Mouse (Mus musculus): Measurements from ENCODE around the gene Syt12. TPM values are rescaled to one million over a fixed set of nuclear protein-coding genes. Genes with fewer than 3 reads are reported as not detected.
A peak's percentile ranks its signal among the peaks of the same experiment; 100 is the strongest.

Syt12 gene
- polyA plus RNA-seq, 1 experiment from 2014 or later: 0.19 TPM

GRCm38 (mm10) chr19:4446661-4447420 lies 30.4 kb downstream of the Syt12 start:
- 76% methylated on average over 8 of the region's 8 CpGs for WGBS (ENCODE audit: insufficient replicate concordance)
- no peaks in the 10 kb centered on the region for H3K27me3 ChIP-seq (ENCODE audit: insufficient read depth, low read length)
- no peak for ATAC-seq

DNA sequence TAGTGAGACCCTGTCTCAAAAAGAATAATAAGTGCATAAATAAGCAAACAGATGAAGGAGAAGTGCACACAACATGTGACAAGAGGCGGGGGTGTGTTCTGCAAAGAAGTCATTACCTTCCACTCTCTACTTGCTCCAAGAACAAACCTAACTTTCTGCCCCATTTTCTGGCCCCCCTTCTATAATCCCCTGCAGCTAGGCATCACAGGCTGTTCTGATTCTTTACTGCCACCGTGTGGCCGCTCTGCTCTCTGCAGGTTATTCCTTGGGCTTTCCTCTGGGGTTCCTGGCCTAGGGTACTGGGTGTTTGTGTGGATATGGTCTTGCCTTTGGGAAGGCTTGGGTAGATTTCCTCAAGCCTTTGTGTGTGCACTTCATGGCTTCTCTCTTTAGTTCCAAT lies 34.8 kb downstream of the Syt12 start:
- no peak overlapping the region for H3K9ac ChIP-seq (replicated peaks)
- H3K27me3 ChIP-seq (ENCODE audit: insufficient read depth, low read length): peaks cover 16% of the 10 kb centered on the region
- no peaks in the 10 kb centered on the region for H3K9me3 ChIP-seq (ENCODE audit: low read length)
- no peaks in the 10 kb centered on the region for H3K36me3 ChIP-seq (replicated peaks; ENCODE audit: insufficient read depth, low read length)
- peak overlapping the region; percentile 89 for H3K27ac ChIP-seq (ENCODE audit: low read depth)
- H3K4me2 ChIP-seq (ENCODE audit: low read depth, low read length): no peak overlapping the region
- ATAC-seq: no peak
- H3K4me1 ChIP-seq (ENCODE audit: insufficient read depth): peaks cover 18% of the 10 kb centered on the region
- no peak for TF ChIP-seq EP300 (IDR thresholded peaks at IDR 0.05; ENCODE audit: low read depth)
- peak; percentile 86 for TF ChIP-seq CTCF (IDR thresholded peaks at IDR 0.05; ENCODE audit: low read depth)
- no peak overlapping the region for H3K4me3 ChIP-seq (ENCODE audit: low read depth, low read length)
- peak; percentile 80 for DNase-seq
- 11% methylated on average over 3 of the region's 3 CpGs for WGBS (ENCODE audit: insufficient replicate concordance)

More at GRCm38 (mm10) chr19:4446661-4447420, 30.4 kb downstream of the Syt12 start:
- Histone ChIP-seq H3K4me2 (ENCODE audit: low read depth, low read length) (no peak overlapping the region), H3K9ac (replicated peaks) (no peak overlapping the region), H3K4me3 (ENCODE audit: low read depth, low read length) (no peak overlapping the region), H3K9me3 (ENCODE audit: low read length) (no peaks in the 10 kb centered on the region), H3K4me1 (ENCODE audit: insufficient read depth) (no peaks in the 10 kb centered on the region; the same call in 1 of the 2 replicates), H3K36me3 (replicated peaks; ENCODE audit: insufficient read depth, low read length) (no peaks in the 10 kb centered on the region), H3K27ac (ENCODE audit: low read depth) (no peak overlapping the region)
- TF ChIP-seq CTCF (IDR thresholded peaks at IDR 0.05; ENCODE audit: low read depth) (no peak), EP300 (IDR thresholded peaks at IDR 0.05; ENCODE audit: low read depth) (no peak)
- DNase-seq: no peak

- peaks cover 16% of the 10 kb centered on the region for H3K27me3 ChIP-seq (ENCODE audit: insufficient read depth, low read length)
- DNase-seq: peak; percentile 65
- 0 out of 2 replicates have a peak, but pooled peaks have one; percentile 17 for TF ChIP-seq EP300 (IDR thresholded peaks at IDR 0.05; ENCODE audit: low read depth)
- no peak for TF ChIP-seq CTCF (IDR thresholded peaks at IDR 0.05; ENCODE audit: low read depth)
- H3K4me2 ChIP-seq (ENCODE audit: low read depth, low read length): 0 out of 2 replicates have a peak overlapping the region, but pooled peaks have one; percentile 1
- H3K27ac ChIP-seq (ENCODE audit: low read depth): peak overlapping the region; percentile 89
- H3K36me3 ChIP-seq (replicated peaks; ENCODE audit: insufficient read depth, low read length): no peaks in the 10 kb centered on the region
- no peak overlapping the region for H3K9ac ChIP-seq (replicated peaks)
- 29% methylated on average over 10 of the region's 10 CpGs for WGBS (ENCODE audit: insufficient replicate concordance)
- no peak overlapping the region for H3K4me3 ChIP-seq (ENCODE audit: low read depth, low read length)
- peaks cover 18% of the 10 kb centered on the region for H3K4me1 ChIP-seq (ENCODE audit: insufficient read depth)
- H3K9me3 ChIP-seq (ENCODE audit: low read length): no peaks in the 10 kb centered on the region
- peak; percentile 82 for ATAC-seq
Observed at GRCm38 (mm10) chr19:4441621-4442161, 35.6 kb downstream of the Syt12 start.

GRCm38 (mm10) chr19:4441090-4441591 lies 36.1 kb downstream of the Syt12 start:
- H3K9me3 ChIP-seq (ENCODE audit: low read length): no peaks in the 10 kb centered on the region
- H3K4me1 ChIP-seq (ENCODE audit: insufficient read depth): peaks cover 18% of the 10 kb centered on the region
- no peak overlapping the region for H3K9ac ChIP-seq (replicated peaks)
- TF ChIP-seq CTCF (IDR thresholded peaks at IDR 0.05; ENCODE audit: low read depth) (peak; percentile 84), EP300 (IDR thresholded peaks at IDR 0.05; ENCODE audit: low read depth) (no peak)
- H3K27me3 ChIP-seq (ENCODE audit: insufficient read depth, low read length): peaks cover 16% of the 10 kb centered on the region
- peak overlapping the region; percentile 89 for H3K27ac ChIP-seq (ENCODE audit: low read depth)
- H3K4me2 ChIP-seq (ENCODE audit: low read depth, low read length): 0 out of 2 replicates have a peak overlapping the region, but pooled peaks have one; percentile 24
- no peaks in the 10 kb centered on the region for H3K36me3 ChIP-seq (replicated peaks; ENCODE audit: insufficient read depth, low read length)
- 17% methylated on average over 6 of the region's 6 CpGs for WGBS (ENCODE audit: insufficient replicate concordance)
- ATAC-seq: peak; percentile 9; the same call in 1 of the 2 replicates
- no peak overlapping the region for H3K4me3 ChIP-seq (ENCODE audit: low read depth, low read length)
- DNase-seq: peak; percentile 73

- Histone ChIP-seq H3K27ac (ENCODE audit: low read depth) (peak overlapping the region; percentile 89), H3K36me3 (replicated peaks; ENCODE audit: insufficient read depth, low read length) (no peaks in the 10 kb centered on the region), H3K4me1 (ENCODE audit: insufficient read depth) (peaks cover 18% of the 10 kb centered on the region), H3K27me3 (ENCODE audit: insufficient read depth, low read length) (peaks cover 16% of the 10 kb centered on the region), H3K9me3 (ENCODE audit: low read length) (no peaks in the 10 kb centered on the region), H3K4me3 (ENCODE audit: low read depth, low read length) (no peak overlapping the region), H3K9ac (replicated peaks) (no peak overlapping the region), H3K4me2 (ENCODE audit: low read depth, low read length) (peak overlapping the region; percentile 81)
- ATAC-seq (no peak), DNase-seq (peak; percentile 51)
- WGBS (ENCODE audit: insufficient replicate concordance): 11% methylated on average over 8 of the region's 8 CpGs
- no peak for TF ChIP-seq EP300 (IDR thresholded peaks at IDR 0.05; ENCODE audit: low read depth)
- no peak for TF ChIP-seq CTCF (IDR thresholded peaks at IDR 0.05; ENCODE audit: low read depth)
Observed at GRCm38 (mm10) chr19:4440222-4440621, 37.0 kb downstream of the Syt12 start.

DNA sequence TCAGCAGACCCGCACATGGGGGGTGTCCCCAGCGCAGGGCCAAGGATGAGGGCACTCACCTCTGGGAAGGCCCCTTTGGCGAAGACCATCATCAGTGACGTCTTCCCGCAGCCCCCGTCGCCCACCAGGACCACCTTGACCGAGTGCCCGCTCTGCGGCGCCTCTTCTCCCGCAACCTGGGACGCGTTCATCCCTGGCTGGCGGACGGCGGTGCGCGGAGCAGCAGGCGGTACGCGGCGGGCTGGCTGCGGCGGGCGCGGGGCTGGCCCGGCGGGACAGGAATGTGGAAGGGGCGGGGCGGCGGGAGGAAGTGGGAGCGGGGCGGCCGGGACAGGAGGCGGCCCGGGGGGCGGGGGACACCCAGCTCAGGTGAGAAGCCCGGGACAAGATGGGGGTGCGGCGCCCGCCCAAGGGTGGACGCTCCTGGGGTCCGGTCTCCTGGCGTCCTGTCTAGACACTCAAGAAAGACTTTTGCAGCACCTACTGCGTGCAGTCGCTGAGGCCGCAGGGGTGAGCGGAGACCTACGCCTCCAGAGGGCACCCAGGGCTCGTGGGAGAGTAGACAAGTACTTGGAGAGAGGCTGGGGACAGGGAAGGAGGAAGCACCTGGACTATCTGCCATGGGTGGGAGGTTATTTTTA lies 38.0 kb downstream of the Syt12 start, which contains the start of gene Rhod:
TSS of gene Rhod (minus strand) at position 272 of the 641 bp plus-strand sequence.
- Histone ChIP-seq H3K4me1 (ENCODE audit: insufficient read depth) (peaks cover 18% of the 10 kb centered on the region), H3K4me2 (ENCODE audit: low read depth, low read length) (peak within 1 kb of the TSS; percentile 81), H3K27ac (ENCODE audit: low read depth) (peak within 1 kb of the TSS; percentile 80), H3K9ac (replicated peaks) (peak within 1 kb of the TSS; percentile 71), H3K36me3 (replicated peaks; ENCODE audit: insufficient read depth, low read length) (no peaks in the 10 kb centered on the region), H3K27me3 (ENCODE audit: insufficient read depth, low read length) (peaks cover 16% of the 10 kb centered on the region), H3K4me3 (ENCODE audit: low read depth, low read length) (peak within 1 kb of the TSS; percentile 63), H3K9me3 (ENCODE audit: low read length) (no peaks in the 10 kb centered on the region)
- WGBS (ENCODE audit: insufficient replicate concordance): 2% methylated on average over 48 of the region's 51 CpGs
- ATAC-seq (peak; percentile 60), DNase-seq (peak; percentile 78)
- TF ChIP-seq CTCF (IDR thresholded peaks at IDR 0.05; ENCODE audit: low read depth): 0 out of 2 replicates have a peak, but pooled peaks have one; percentile 2
- TF ChIP-seq EP300 (IDR thresholded peaks at IDR 0.05; ENCODE audit: low read depth): no peak

Data from liver, postnatal 0 days (tissue).